Mouse (Mus musculus): Measurements from ENCODE around the gene Nbea. TPM values are rescaled to one million over a fixed set of nuclear protein-coding genes. Genes with fewer than 3 reads are reported as not detected.

Nbea gene
- total and polyA plus RNA-seq, 3 experiments = 0.04 to 0.27 TPM; not detected in 1

- Histone ChIP-seq H3K27ac (ENCODE audit: control insufficient read depth, low read depth, low read length) (no peak overlapping the region), H3K9me3 (replicated peaks; ENCODE audit: insufficient read depth, low read length) (no peaks in the 10 kb centered on the region), H3K27me3 (ENCODE audit: control insufficient read depth in 1 of 2, insufficient read depth in 2 of 2, low read length in 2 of 2) (no peaks in the 10 kb centered on the region), H3K9ac (ENCODE audit: control insufficient read depth, low read depth, low read length, poor library complexity, severe bottlenecking) (no peak overlapping the region), H3K4me3 (ENCODE audit: control insufficient read depth in 1 of 2, insufficient read depth in 1 of 2, low read depth in 2 of 2, low read length in 2 of 2) (no peak overlapping the region), H3K4me1 (ENCODE audit: control insufficient read depth in 1 of 2, insufficient read depth in 2 of 2, low read length in 2 of 2) (no peaks in the 10 kb centered on the region), H3K79me2 (ENCODE audit: control insufficient read depth, insufficient read depth, low read length, poor library complexity) (no peaks in the 10 kb centered on the region), H3K36me3 (ENCODE audit: control insufficient read depth in 1 of 2, insufficient read depth in 2 of 2, low read length in 2 of 2) (no peaks in the 10 kb centered on the region)
- no peak for TF ChIP-seq POLR2A (IDR thresholded peaks at IDR 0.05; ENCODE audit: control insufficient read depth in 1 of 2, insufficient read depth in 1 of 2, low read depth in 1 of 2, low read length in 2 of 2, poor library complexity in 1 of 2)
- TF ChIP-seq ZMIZ1 (IDR thresholded peaks at IDR 0.05; ENCODE audit: low read depth, low read length) = no peak
- no peak for TF ChIP-seq NRF1 (IDR thresholded peaks at IDR 0.05; ENCODE audit: insufficient read depth, low read depth, low read length, poor library complexity, severe bottlenecking)
- no peak for TF ChIP-seq TAL1 (IDR thresholded peaks at IDR 0.05; ENCODE audit: low read length)
- TF ChIP-seq JUND (IDR thresholded peaks at IDR 0.05; ENCODE audit: low read depth, low read length) = no peak
- TF ChIP-seq TBP (IDR thresholded peaks at IDR 0.05; ENCODE audit: low read depth, low read length) = no peak
- no peak for TF ChIP-seq MYC (IDR thresholded peaks at IDR 0.05; ENCODE audit: low read depth, low read length)
- no peak for TF ChIP-seq CTCF (IDR thresholded peaks at IDR 0.05 in 2 of 3, conservative IDR thresholded peaks at IDR 0.05 in 1 of 3; ENCODE audit: control insufficient read depth in 1 of 3, insufficient read depth in 1 of 3, low read depth in 2 of 3, low read length in 3 of 3, poor library complexity in 1 of 3, severe bottlenecking in 1 of 3)
- no peak for TF ChIP-seq ZC3H11A (IDR thresholded peaks at IDR 0.05; ENCODE audit: low read depth, low read length)
- no peak for TF ChIP-seq ZKSCAN1 (IDR thresholded peaks at IDR 0.05; ENCODE audit: low read depth, low read length)
- DNase-seq (ENCODE audit: low read depth, low spot score) = no peak
Observed at GRCm38 (mm10) chr3:55927343-55927742, 256.2 kb downstream of the Nbea start.

- Histone ChIP-seq H3K4me1 (ENCODE audit: control insufficient read depth in 1 of 2, insufficient read depth in 2 of 2, low read length in 2 of 2) (no peaks in the 10 kb centered on the region), H3K27me3 (ENCODE audit: control insufficient read depth in 1 of 2, insufficient read depth in 2 of 2, low read length in 2 of 2) (no peaks in the 10 kb centered on the region), H3K36me3 (ENCODE audit: control insufficient read depth in 1 of 2, insufficient read depth in 2 of 2, low read length in 2 of 2) (no peaks in the 10 kb centered on the region), H3K27ac (ENCODE audit: control insufficient read depth, low read depth, low read length) (no peak overlapping the region), H3K4me3 (ENCODE audit: control insufficient read depth in 1 of 2, insufficient read depth in 1 of 2, low read depth in 2 of 2, low read length in 2 of 2) (no peak overlapping the region), H3K9me3 (replicated peaks; ENCODE audit: insufficient read depth, low read length) (no peaks in the 10 kb centered on the region), H3K79me2 (ENCODE audit: control insufficient read depth, insufficient read depth, low read length, poor library complexity) (no peaks in the 10 kb centered on the region), H3K9ac (ENCODE audit: control insufficient read depth, low read depth, low read length, poor library complexity, severe bottlenecking) (no peak overlapping the region)
- TF ChIP-seq TBP (IDR thresholded peaks at IDR 0.05; ENCODE audit: low read depth, low read length) = no peak
- no peak for TF ChIP-seq NELFE (IDR thresholded peaks at IDR 0.05; ENCODE audit: low read depth, low read length)
- no peak for TF ChIP-seq GABPA (IDR thresholded peaks at IDR 0.05; ENCODE audit: low read depth, low read length)
- no peak for TF ChIP-seq SIN3A (IDR thresholded peaks at IDR 0.05; ENCODE audit: low read length)
- no peak for TF ChIP-seq KAT2A (conservative IDR thresholded peaks at IDR 0.05; ENCODE audit: low read depth, low read length)
- no peak for TF ChIP-seq JUND (IDR thresholded peaks at IDR 0.05; ENCODE audit: low read depth, low read length)
- TF ChIP-seq MEF2A (IDR thresholded peaks at IDR 0.05; ENCODE audit: extremely low read depth, insufficient replicate concordance, low read depth, low read length, poor library complexity, severe bottlenecking) = no peak
- no peak for TF ChIP-seq CTCF (IDR thresholded peaks at IDR 0.05 in 2 of 3, conservative IDR thresholded peaks at IDR 0.05 in 1 of 3; ENCODE audit: control insufficient read depth in 1 of 3, insufficient read depth in 1 of 3, low read depth in 2 of 3, low read length in 3 of 3, poor library complexity in 1 of 3, severe bottlenecking in 1 of 3)
- no peak for TF ChIP-seq MAZ (IDR thresholded peaks at IDR 0.05; ENCODE audit: low read depth, low read length)
- TF ChIP-seq NRF1 (IDR thresholded peaks at IDR 0.05; ENCODE audit: insufficient read depth, low read depth, low read length, poor library complexity, severe bottlenecking) = no peak
- no peak for TF ChIP-seq POLR2AphosphoS2 (IDR thresholded peaks at IDR 0.05; ENCODE audit: low read length)
- no peak for TF ChIP-seq POLR2A (IDR thresholded peaks at IDR 0.05; ENCODE audit: control insufficient read depth in 1 of 2, insufficient read depth in 1 of 2, low read depth in 1 of 2, low read length in 2 of 2, poor library complexity in 1 of 2)
- no peak for TF ChIP-seq ZKSCAN1 (IDR thresholded peaks at IDR 0.05; ENCODE audit: low read depth, low read length)
- TF ChIP-seq UBTF (IDR thresholded peaks at IDR 0.05; ENCODE audit: borderline replicate concordance, insufficient read depth, low read depth, low read length) = no peak
- TF ChIP-seq RAD21 (IDR thresholded peaks at IDR 0.05; ENCODE audit: low read depth, low read length) = no peak
- no peak for TF ChIP-seq ZMIZ1 (IDR thresholded peaks at IDR 0.05; ENCODE audit: low read depth, low read length)
- TF ChIP-seq MXI1 (IDR thresholded peaks at IDR 0.05; ENCODE audit: low read depth, low read length) = no peak
- TF ChIP-seq CHD1 (IDR thresholded peaks at IDR 0.05; ENCODE audit: low read depth, low read length) = no peak
- peak; percentile 8 for DNase-seq (ENCODE audit: low read depth, low spot score)
Observed at GRCm38 (mm10) chr3:55909290-55909689, 274.2 kb downstream of the Nbea start.
